Mouse (Mus musculus) stomach, embryonic 14.5 days (tissue): ENCODE data around the gene Trex1. TPM values are rescaled to one million over a fixed set of nuclear protein-coding genes. Genes with fewer than 3 reads are reported as not detected.

ENCODE experiments used
- ATAC-seq: fragments of 200-750 bp; cut with Nextera tagmentation; 2 replicates; pipeline ENCODE4 v1.8.0; 2017; ENCODE audit warnings: low read depth, moderate TSS enrichment; ENCODE audit not compliant: insufficient number of reproducible peaks, insufficient read depth, low FRiP score
- H3K27ac ChIP-seq: fragments of 300-500 bp; sonication (generic); 2 replicates; pipeline ENCODE4 v1.5.1; 2014; ENCODE audit warnings: mild to moderate bottlenecking, low read length, moderate library complexity, mixed read lengths
- H3K27me3 ChIP-seq: fragments of 300-500 bp; sonication (generic); 2 replicates; pipeline ENCODE4 v1.6.1; 2014; ENCODE audit warnings: low read length, control low read depth, mixed read lengths; ENCODE audit not compliant: control insufficient read depth, insufficient read depth
- H3K36me3 ChIP-seq: fragments of 300-500 bp; sonication (generic); 2 replicates; pipeline ENCODE4 v1.6.1; 2014; ENCODE audit warnings: mild to moderate bottlenecking, control low read depth, low read length, moderate library complexity, mixed read lengths; ENCODE audit not compliant: control insufficient read depth, insufficient read depth
- H3K4me1 ChIP-seq: fragments of 300-500 bp; sonication (generic); 2 replicates; pipeline ENCODE4 v1.6.1; 2014; ENCODE audit warnings: low read length, control low read depth, mixed read lengths; ENCODE audit not compliant: control insufficient read depth, insufficient read depth
- H3K4me2 ChIP-seq: fragments of 300-500 bp; sonication (generic); replicated peaks from 2 replicates; pipeline ENCODE4 v1.6.1; 2014; ENCODE audit warnings: low read depth, low read length, control low read depth
- H3K4me3 ChIP-seq: fragments of 300-500 bp; sonication (generic); 2 replicates; pipeline ENCODE4 v1.5.1; 2014; ENCODE audit warnings: low read depth, low read length, control low read depth
- H3K9ac ChIP-seq: fragments of 300-500 bp; sonication (generic); replicated peaks from 2 replicates; pipeline ENCODE4 v1.6.1; 2014; ENCODE audit warnings: low read depth, mild to moderate bottlenecking, control low read depth, low read length, moderate library complexity, mixed read lengths
- H3K9me3 ChIP-seq: fragments of 300-500 bp; sonication (generic); 2 replicates; pipeline ENCODE4 v1.6.1; 2016; ENCODE audit warnings: low read depth, low read length, control low read depth; ENCODE audit not compliant: control insufficient read depth
- WGBS: fragments of 180-500 bp; shearing (Covaris S2); extraction: QIAGEN DNeasy Blood & Tissue Kit; methylation state at CpG from one replicate; pipeline ENCODE4 v1.1.7; 2014; 5-methylcytosine and 5-hydroxymethylcytosine counted together
- polyA plus RNA-seq: library from polyadenylated mRNA; unstranded; fragments of >200 nt; fragmentation: Nextera tagmentation; extraction: Ambion mirVana; gene quantifications from 2 replicates; pipeline ENCODE4 v1.2.1, GENCODE M21; 2014

Trex1 gene
- polyA plus RNA-seq, 1 experiment from 2014 or later: 12.2 TPM

GRCm38 (mm10) chr9:109100307-109100928, 40.9 kb upstream of the Trex1 start:
- Histone ChIP-seq H3K9ac (no peak overlapping the region), H3K9me3 (no peaks in the 10 kb centered on the region), H3K36me3 (peaks cover 40% of the 10 kb centered on the region), H3K27me3 (no peaks in the 10 kb centered on the region), H3K4me1 (peaks cover 44% of the 10 kb centered on the region), H3K4me2 (no peak overlapping the region), H3K4me3 (no peak overlapping the region), H3K27ac (no peak overlapping the region)
- no peak for ATAC-seq
- WGBS: 91% methylated on average over 20 of the region's 20 CpGs

GRCm38 (mm10) chr9:109098969-109099368, 39.4 kb upstream of the Trex1 start:
- H3K9ac ChIP-seq: no peak overlapping the region; the same call in 1 of the 2 replicates
- H3K36me3 ChIP-seq: peaks cover 29% of the 10 kb centered on the region
- no peaks in the 10 kb centered on the region for H3K9me3 ChIP-seq
- H3K27ac ChIP-seq: peak overlapping the region; percentile 100
- no peak overlapping the region for H3K4me3 ChIP-seq
- ATAC-seq: peak; percentile 33; the same call in 1 of the 2 replicates
- no peaks in the 10 kb centered on the region for H3K27me3 ChIP-seq
- peak overlapping the region; percentile 81 for H3K4me2 ChIP-seq
- peaks cover 40% of the 10 kb centered on the region for H3K4me1 ChIP-seq
- WGBS: 26% methylated on average over 6 of the region's 6 CpGs

- 75% methylated on average over 8 of the region's 8 CpGs for WGBS
- no peak overlapping the region for H3K9ac ChIP-seq
- peak overlapping the region; percentile 81 for H3K4me2 ChIP-seq
- H3K27ac ChIP-seq: peak overlapping the region; percentile 100; the same call in 1 of the 2 replicates
- H3K9me3 ChIP-seq: no peaks in the 10 kb centered on the region
- H3K36me3 ChIP-seq: peaks cover 26% of the 10 kb centered on the region; the same call in 1 of the 2 replicates
- no peaks in the 10 kb centered on the region for H3K27me3 ChIP-seq
- no peak for ATAC-seq
- 0 out of 2 replicates have a peak overlapping the region, but pooled peaks have one; percentile 6 for H3K4me3 ChIP-seq
- peaks cover 40% of the 10 kb centered on the region for H3K4me1 ChIP-seq
Observed at GRCm38 (mm10) chr9:109098366-109098765, 38.8 kb upstream of the Trex1 start.

GRCm38 (mm10) chr9:109097831-109098230, 38.3 kb upstream of the Trex1 start:
- 59% methylated on average over 5 of the region's 5 CpGs for WGBS
- H3K4me1 ChIP-seq: peaks cover 40% of the 10 kb centered on the region
- no peak overlapping the region for H3K9ac ChIP-seq
- H3K9me3 ChIP-seq: no peaks in the 10 kb centered on the region
- H3K4me3 ChIP-seq: no peak overlapping the region
- H3K36me3 ChIP-seq: peaks cover 21% of the 10 kb centered on the region; the same call in 1 of the 2 replicates
- H3K27me3 ChIP-seq: no peaks in the 10 kb centered on the region
- peak overlapping the region; percentile 100; the same call in 1 of the 2 replicates for H3K27ac ChIP-seq
- no peak for ATAC-seq
- H3K4me2 ChIP-seq: peak overlapping the region; percentile 81

GRCm38 (mm10) chr9:109097291-109097690, 37.8 kb upstream of the Trex1 start:
- Histone ChIP-seq H3K9me3 (no peaks in the 10 kb centered on the region), H3K4me3 (peak overlapping the region; percentile 79), H3K27ac (peak overlapping the region; percentile 100), H3K9ac (peak overlapping the region; percentile 11; the same call in 1 of the 2 replicates), H3K27me3 (no peaks in the 10 kb centered on the region), H3K36me3 (peaks cover 16% of the 10 kb centered on the region; the same call in 1 of the 2 replicates), H3K4me2 (peak overlapping the region; percentile 81), H3K4me1 (peaks cover 40% of the 10 kb centered on the region)
- WGBS: 29% methylated on average over 6 of the region's 6 CpGs
- no peak for ATAC-seq

- H3K4me1 ChIP-seq: peaks cover 40% of the 10 kb centered on the region
Observed at GRCm38 (mm10) chr9:109096856-109097255, 37.3 kb upstream of the Trex1 start.

GRCm38 (mm10) chr9:109096251-109096661, 36.7 kb upstream of the Trex1 start:
- peak overlapping the region; percentile 92 for H3K9ac ChIP-seq
- H3K4me2 ChIP-seq: peak overlapping the region; percentile 81
- no peak for ATAC-seq
- H3K27ac ChIP-seq: peak overlapping the region; percentile 100
- H3K27me3 ChIP-seq: no peaks in the 10 kb centered on the region
- H3K4me3 ChIP-seq: peak overlapping the region; percentile 79
- H3K36me3 ChIP-seq: peaks cover 15% of the 10 kb centered on the region
- 13% methylated on average over 9 of the region's 9 CpGs for WGBS
- H3K9me3 ChIP-seq: no peaks in the 10 kb centered on the region
- peaks cover 40% of the 10 kb centered on the region for H3K4me1 ChIP-seq

More at GRCm38 (mm10) chr9:109096856-109097255, 37.3 kb upstream of the Trex1 start:
- peaks cover 14% of the 10 kb centered on the region for H3K36me3 ChIP-seq
- 15% methylated on average over 6 of the region's 6 CpGs for WGBS
- H3K4me2 ChIP-seq: peak overlapping the region; percentile 81
- H3K9me3 ChIP-seq: no peaks in the 10 kb centered on the region
- peak overlapping the region; percentile 79 for H3K4me3 ChIP-seq
- H3K27ac ChIP-seq: peak overlapping the region; percentile 100
- peak overlapping the region; percentile 11; the same call in 1 of the 2 replicates for H3K9ac ChIP-seq
- no peak for ATAC-seq
- no peaks in the 10 kb centered on the region for H3K27me3 ChIP-seq

GRCm38 (mm10) chr9:109095137-109095982, 35.8 kb upstream of the Trex1 start, which contains the start of gene Plxnb1:
Gene Plxnb1 (plus strand): TSS chr9:109095389.
- peak within 1 kb of the TSS; percentile 81 for H3K4me2 ChIP-seq
- H3K9me3 ChIP-seq: no peaks in the 10 kb centered on the region
- peak; percentile 54 for ATAC-seq
- H3K36me3 ChIP-seq: peaks cover 15% of the 10 kb centered on the region
- peaks cover 40% of the 10 kb centered on the region for H3K4me1 ChIP-seq
- no peaks in the 10 kb centered on the region for H3K27me3 ChIP-seq
- H3K4me3 ChIP-seq: peak within 1 kb of the TSS; percentile 79
- peak within 1 kb of the TSS; percentile 92 for H3K9ac ChIP-seq
- WGBS: under 1% methylated on average over 83 of the region's 102 CpGs
- peak within 1 kb of the TSS; percentile 100 for H3K27ac ChIP-seq
